Mouse (Mus musculus): ENCODE data around the gene Prpf4. TPM values are rescaled to one million over a fixed set of nuclear protein-coding genes. Genes with fewer than 3 reads are reported as not detected.

The Prpf4 gene
- 10 to 100 TPM; 22.6 to 25.4 TPM for polyA plus RNA-seq (2017; shearing (Covaris generic))

DNA sequence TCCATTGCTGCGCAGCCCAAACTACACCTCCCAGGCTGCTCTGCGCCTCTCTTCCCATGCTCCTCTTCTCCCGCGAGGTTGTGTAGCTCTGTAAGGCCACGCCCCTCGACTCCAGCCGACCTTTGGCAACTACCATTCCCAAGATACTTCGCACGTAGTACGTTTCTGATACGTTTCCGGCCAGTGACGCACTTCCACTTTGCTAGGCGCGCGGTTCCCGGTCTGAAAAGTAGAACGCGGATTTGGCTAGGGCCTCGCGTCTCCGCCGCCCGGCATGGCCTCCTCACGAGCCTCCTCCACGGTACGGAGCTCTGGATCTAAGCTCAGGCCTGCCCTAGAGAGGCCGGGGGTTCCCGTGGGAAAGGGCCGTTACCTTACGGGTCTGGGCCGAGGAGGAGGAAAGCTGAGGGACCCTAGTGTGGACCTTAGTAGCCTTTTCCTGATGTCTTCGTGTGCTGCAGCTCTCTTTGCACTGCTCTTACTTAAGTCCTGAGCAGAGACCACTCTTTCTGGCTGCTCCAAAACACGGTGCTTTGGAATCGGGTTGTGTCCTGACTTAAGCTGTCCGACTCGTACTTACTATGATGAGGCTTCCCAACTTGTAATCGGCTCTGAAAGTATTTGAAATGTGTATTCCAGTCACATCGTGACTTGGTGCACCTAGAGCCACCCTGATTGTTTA, at the start of gene Prpf4, which contains the start of gene Cdc26:
Prpf4 (plus strand) TSS at position 197 of the 682 bp plus-strand sequence.
Cdc26 (minus strand) TSS at position 42 of the 682 bp plus-strand sequence.

DNA sequence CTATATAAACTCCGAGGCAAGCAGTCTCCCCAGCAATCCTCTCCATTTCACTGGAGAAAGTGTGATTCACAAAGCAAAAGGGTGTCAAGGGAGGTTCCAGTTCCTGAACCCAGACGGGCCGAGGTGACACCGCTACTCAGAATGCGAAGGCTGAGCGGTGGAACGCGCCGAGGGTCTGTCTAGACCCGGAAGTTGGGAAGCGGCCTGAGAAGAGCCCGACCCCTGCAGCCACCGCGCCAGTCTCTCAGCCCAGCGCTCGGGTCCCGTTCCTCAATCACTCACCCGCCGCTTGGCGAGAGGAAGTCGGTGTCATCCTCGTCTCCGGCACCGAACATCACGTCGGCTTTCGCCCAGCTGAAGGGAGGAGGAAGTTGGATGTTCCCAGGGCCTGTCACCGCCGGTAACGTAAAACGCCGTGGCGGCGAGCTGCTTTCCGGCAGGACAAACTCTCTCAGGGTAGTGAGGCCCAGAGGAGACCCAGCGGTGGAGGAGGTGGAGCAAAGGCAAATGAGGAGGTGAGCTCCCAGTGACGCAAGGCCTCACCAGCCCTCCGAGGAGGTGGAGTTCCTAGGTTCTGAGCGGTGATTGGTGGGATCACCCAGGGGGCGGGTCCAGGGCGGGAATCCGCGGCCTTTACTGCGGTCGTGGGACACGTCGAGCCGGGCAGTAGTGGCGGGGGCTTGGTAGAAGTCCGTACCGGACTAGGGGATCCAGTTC, 48.4 kb upstream of the Prpf4 start, which contains the start of the genes Fkbp15 and Slc31a1:
Fkbp15 (minus strand) TSS at position 461 of the 717 bp plus-strand sequence.
Slc31a1 (plus strand) TSS at position 640 of the 717 bp plus-strand sequence.

DNA sequence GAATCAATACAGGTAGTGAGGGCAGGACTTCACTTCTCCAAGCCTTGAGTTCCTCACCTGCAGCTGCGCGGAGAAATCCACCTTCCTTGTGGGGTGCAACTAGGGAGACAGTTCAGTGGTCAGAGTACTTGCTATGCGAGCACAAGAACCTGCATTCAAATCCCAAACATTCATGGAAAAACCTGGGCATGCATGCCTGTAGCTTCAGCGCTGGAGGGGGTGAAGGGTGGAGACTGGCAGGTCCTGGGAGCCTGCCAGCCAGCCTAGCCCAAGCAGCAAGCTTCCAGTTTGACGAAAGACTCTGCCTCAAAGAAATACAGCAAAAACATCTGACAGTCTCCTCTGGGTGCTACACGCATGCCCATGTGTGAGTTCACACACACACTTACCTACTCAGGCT, 26.5 kb downstream of the Prpf4 start, which contains the start of gene Rnf183:
Rnf183 (minus strand) TSS at position 172 of the 400 bp plus-strand sequence.

DNA sequence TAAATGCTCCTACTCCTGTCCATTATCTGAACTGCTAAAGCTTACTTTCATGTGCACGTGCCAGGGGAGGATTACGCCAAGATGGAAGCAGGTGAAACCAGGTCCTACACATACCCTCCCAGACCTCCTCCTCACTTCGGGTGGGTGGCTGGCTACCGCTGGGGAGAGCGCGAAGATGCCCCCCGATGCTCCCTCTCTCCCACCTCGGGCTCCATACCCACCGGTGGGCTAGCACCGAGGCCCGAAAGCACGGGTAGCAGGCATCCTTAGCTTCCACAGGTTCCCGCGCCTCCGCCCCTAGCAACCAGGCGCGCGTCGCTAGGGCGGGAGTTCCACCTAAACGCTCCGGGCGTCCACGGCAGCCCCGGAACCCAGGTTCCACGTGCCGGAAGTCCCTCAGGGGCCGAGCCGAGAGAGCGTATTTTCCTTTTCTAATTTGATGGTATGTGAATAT, 62.0 kb downstream of the Prpf4 start, which contains the start of gene Wdr31:
Wdr31 (minus strand) TSS at position 299 of the 454 bp plus-strand sequence.

Other genes with a start within 250 kb of the Prpf4 start
- gene Zfp37, start 177.8 kb upstream of the Prpf4 start, polyA plus RNA-seq (2017; shearing (Covaris generic)), result under 1 TPM in 1 of 2 experiments, not detected in 1; 0.45 TPM
- 10 to 100 TPM; 13.7 to 17.0 TPM for gene Slc31a2, start 146.2 kb upstream of the Prpf4 start, polyA plus RNA-seq (2017; shearing (Covaris generic))
- gene Fkbp15, start 48.2 kb upstream of the Prpf4 start, polyA plus RNA-seq (2017; shearing (Covaris generic)), result 10 to 100 TPM; 49.3 to 57.6 TPM
- 1 to 10 TPM; 8.6 to 9.4 TPM for gene Slc31a1, start 48.1 kb upstream of the Prpf4 start, polyA plus RNA-seq (2017; shearing (Covaris generic))
- gene Cdc26, start 155 bp upstream of the Prpf4 start, polyA plus RNA-seq (2017; shearing (Covaris generic)), result 100 to 1,000 TPM in 1 of 2 experiments, 10 to 100 TPM in 1; 84.1 to 112 TPM
- under 1 TPM in 1 of 2 experiments, not detected in 1; 0.52 TPM for gene Rnf183, start 26.5 kb downstream of the Prpf4 start, polyA plus RNA-seq (2017; shearing (Covaris generic))
- gene Wdr31, start 62.1 kb downstream of the Prpf4 start, polyA plus RNA-seq (2017; shearing (Covaris generic)), result under 1 TPM; 0.37 to 0.93 TPM
- gene Bspry, start 71.3 kb downstream of the Prpf4 start, polyA plus RNA-seq (2017; shearing (Covaris generic)), result 10 to 100 TPM in 1 of 2 experiments, 1 to 10 TPM in 1; 3.7 to 11.2 TPM
- 1 to 10 TPM in 1 of 2 experiments, under 1 TPM in 1; 0.91 to 1.6 TPM for gene Hdhd3, start 94.7 kb downstream of the Prpf4 start, polyA plus RNA-seq (2017; shearing (Covaris generic))
- 10 to 100 TPM; 61.2 to 61.8 TPM for gene Alad, start 111.1 kb downstream of the Prpf4 start, polyA plus RNA-seq (2017; shearing (Covaris generic))
- gene Pole3, start 116.3 kb downstream of the Prpf4 start, polyA plus RNA-seq (2017; shearing (Covaris generic)), result 10 to 100 TPM; 29.2 to 40.9 TPM
- gene 4933430I17Rik, start 116.6 kb downstream of the Prpf4 start, polyA plus RNA-seq (2017; shearing (Covaris generic)), result not detected
- 100 to 1,000 TPM in 1 of 2 experiments, 10 to 100 TPM in 1; 45.6 to 110 TPM for gene Rgs3, start 151.1 kb downstream of the Prpf4 start, polyA plus RNA-seq (2017; shearing (Covaris generic))